Comparison of ENCODE assay signal across 12 mouse cellular contexts in genomic region chr7:61726149-61726548, GRCm38 (mm10).
DNase-seq lines count a peak whose midpoint lies in the region; ATAC-seq lines count a peak whose summit lies in the region.
"Had no signal": no experiment of that assay in that cellular context is flagged by ENCODE, and none has a peak within 500 bp of the region (broad histone marks: within the 10 kb centered on the region; RNA-seq: fewer than 3 reads in every experiment).

No protein-coding gene starts in this region.

- no peak overlapping the region for H3K27ac ChIP-seq in forebrain, embryonic 15.5 days (replicated peaks)
- no peak overlapping the region for H3K27ac ChIP-seq in midbrain, embryonic 15.5 days
- H3K27ac ChIP-seq: embryonic facial prominence, embryonic 15.5 days; liver, embryonic 12.5 days had no signal

- no peaks in the 10 kb centered on the region for H3K27me3 ChIP-seq in forebrain, embryonic 15.5 days
- H3K27me3 ChIP-seq in midbrain, embryonic 15.5 days (replicated peaks) = no peaks in the 10 kb centered on the region
- H3K27me3 ChIP-seq: embryonic facial prominence, embryonic 15.5 days; liver, embryonic 12.5 days had no signal

- 0 out of 2 replicates have a peak, but pooled peaks cover 3% of the 10 kb centered on the region for H3K9me3 ChIP-seq in forebrain, embryonic 15.5 days
- H3K9me3 ChIP-seq in midbrain, embryonic 15.5 days = 0 out of 2 replicates have a peak, but pooled peaks cover 3% of the 10 kb centered on the region
- H3K9me3 ChIP-seq: embryonic facial prominence, embryonic 15.5 days had no signal

- H3K36me3 ChIP-seq in forebrain, embryonic 15.5 days = no peaks in the 10 kb centered on the region
- no peaks in the 10 kb centered on the region for H3K36me3 ChIP-seq in midbrain, embryonic 15.5 days (replicated peaks)
- H3K36me3 ChIP-seq: embryonic facial prominence, embryonic 15.5 days; liver, embryonic 12.5 days had no signal

- no peak overlapping the region for H3K4me2 ChIP-seq in forebrain, embryonic 15.5 days (replicated peaks)
- no peak overlapping the region for H3K4me2 ChIP-seq in midbrain, embryonic 15.5 days
- H3K4me2 ChIP-seq: embryonic facial prominence, embryonic 15.5 days; liver, embryonic 12.5 days had no signal

- ATAC-seq in forebrain, embryonic 15.5 days (replicated peaks) = 0 out of 2 replicates have a peak, but pooled peaks have one; percentile 51
- peak; percentile 75; the same call in 1 of the 2 replicates for ATAC-seq in midbrain, embryonic 15.5 days (replicated peaks)
- ATAC-seq: liver, embryonic 12.5 days had no signal

- DNase-seq in left cerebral cortex, adult 11 months (ENCODE audit: low spot score) = peak; percentile 39
- no peak for DNase-seq in left cerebral cortex, postnatal 4 days
- peak; percentile 21 for DNase-seq in NIH3T3 (ENCODE audit: low read depth)
- DNase-seq in heart, adult 11 months = no peak
- no peak for DNase-seq in cerebellum, adult 9-10 months
- DNase-seq: cerebellum, postnatal 25 days; gastrocnemius, postnatal 10 days had no signal

- H3K4me1 ChIP-seq in forebrain, embryonic 15.5 days = no peaks in the 10 kb centered on the region
- no peaks in the 10 kb centered on the region for H3K4me1 ChIP-seq in midbrain, embryonic 15.5 days
- H3K4me1 ChIP-seq: embryonic facial prominence, embryonic 15.5 days; liver, embryonic 12.5 days had no signal

- H3K4me3 ChIP-seq in forebrain, embryonic 15.5 days = no peak overlapping the region
- no peak overlapping the region for H3K4me3 ChIP-seq in midbrain, embryonic 15.5 days
- H3K4me3 ChIP-seq: embryonic facial prominence, embryonic 15.5 days; liver, embryonic 12.5 days; myocyte had no signal

- intact Hi-C loops in left cerebral cortex, postnatal 4 days (cut with DNase I) = no loop called here

- no peak overlapping the region for H3K9ac ChIP-seq in forebrain, embryonic 15.5 days (replicated peaks)
- H3K9ac ChIP-seq in midbrain, embryonic 15.5 days = no peak overlapping the region
- H3K9ac ChIP-seq: embryonic facial prominence, embryonic 15.5 days; liver, embryonic 12.5 days had no signal

Comparison
In these comparisons a context has a peak if more than half of its experiments do, and no peak if none do; other contexts are left out.
1. DNase-seq: peak in left cerebral cortex, adult 11 months (single experiment) and NIH3T3 (single experiment); none in left cerebral cortex, postnatal 4 days (single experiment), heart, adult 11 months (single experiment) and cerebellum, adult 9-10 months (single experiment).